Mouse (Mus musculus): Measurements from ENCODE around the gene Krt83. TPM values are rescaled to one million over a fixed set of nuclear protein-coding genes. Genes with fewer than 3 reads are reported as not detected.

The Krt83 gene
- polyA plus RNA-seq, 1 experiment from 2014 or later: not detected

DNA sequence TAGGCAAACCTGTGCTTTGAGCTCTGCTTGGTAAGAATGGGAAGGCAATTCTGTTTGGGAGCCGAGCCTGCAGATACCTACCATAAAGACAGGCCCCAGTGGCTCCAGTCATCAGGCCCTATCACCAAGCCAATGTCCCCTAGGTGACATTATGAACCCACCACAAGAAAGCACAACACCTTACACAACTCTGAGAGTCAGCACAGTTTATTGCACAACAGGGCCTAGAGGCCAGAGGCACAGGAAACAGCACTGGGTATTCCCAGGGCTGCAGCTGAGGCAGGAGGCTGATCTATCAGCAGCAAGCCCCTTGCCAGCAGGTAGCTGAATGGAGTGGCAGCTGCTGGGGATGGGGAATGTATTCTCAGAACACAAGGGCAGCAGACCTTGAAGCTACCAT, 6.4 kb downstream of the Krt83 start:
- Histone ChIP-seq H3K4me1 (replicated peaks; ENCODE audit: control insufficient read depth, insufficient read depth, low read length) (no peaks in the 10 kb centered on the region), H3K4me2 (ENCODE audit: low read length) (no peak overlapping the region), H3K36me3 (ENCODE audit: control insufficient read depth, insufficient read depth, low read length) (no peaks in the 10 kb centered on the region), H3K9me3 (ENCODE audit: control insufficient read depth, low read length) (no peaks in the 10 kb centered on the region), H3K27me3 (replicated peaks; ENCODE audit: control insufficient read depth, insufficient read depth, low read length) (no peaks in the 10 kb centered on the region), H3K9ac (ENCODE audit: low read length) (no peak overlapping the region), H3K27ac (ENCODE audit: low read depth) (no peak overlapping the region), H3K4me3 (ENCODE audit: low read depth, low read length) (no peak overlapping the region)
- ATAC-seq (replicated peaks; ENCODE audit: low FRiP score, low TSS enrichment, low read depth) (no peak), DNase-seq (ENCODE audit: low spot score) (no peak)
- 52% methylated on average over 1 of the region's 1 CpGs for WGBS

DNA sequence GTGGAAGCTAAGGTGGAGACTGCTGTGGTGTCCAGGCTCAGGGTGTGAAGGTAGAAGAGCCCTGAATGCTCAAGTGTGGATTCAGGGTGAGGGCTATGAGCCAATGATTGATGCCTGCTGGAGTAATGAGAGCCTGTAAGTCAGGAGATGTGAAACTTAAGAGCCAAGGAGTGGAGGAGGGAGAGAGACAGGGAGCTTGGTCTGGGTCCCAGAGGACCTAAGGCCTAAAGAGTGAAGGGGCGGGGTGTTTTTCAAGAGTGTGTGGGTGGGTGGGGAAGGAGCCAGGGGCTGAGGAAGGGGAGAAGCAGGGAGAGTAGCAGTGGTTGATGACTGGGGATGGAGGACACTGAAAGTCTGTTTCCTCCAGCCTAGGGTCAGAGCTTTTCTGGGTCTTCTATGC, 7.7 kb downstream of the Krt83 start:
- no peaks in the 10 kb centered on the region for H3K4me1 ChIP-seq (replicated peaks; ENCODE audit: control insufficient read depth, insufficient read depth, low read length)
- ATAC-seq (replicated peaks; ENCODE audit: low FRiP score, low TSS enrichment, low read depth) (no peak; the same call in 1 of the 2 replicates), DNase-seq (ENCODE audit: low spot score) (no peak)
- 67% methylated on average over 1 of the region's 1 CpGs for WGBS
- H3K36me3 ChIP-seq (ENCODE audit: control insufficient read depth, insufficient read depth, low read length): no peaks in the 10 kb centered on the region
- H3K27ac ChIP-seq (ENCODE audit: low read depth): no peak overlapping the region
- no peak overlapping the region for H3K4me2 ChIP-seq (ENCODE audit: low read length)
- H3K27me3 ChIP-seq (replicated peaks; ENCODE audit: control insufficient read depth, insufficient read depth, low read length): 0 out of 2 replicates have a peak, but pooled peaks cover 3% of the 10 kb centered on the region
- no peak overlapping the region for H3K4me3 ChIP-seq (ENCODE audit: low read depth, low read length)
- H3K9ac ChIP-seq (ENCODE audit: low read length): no peak overlapping the region
- H3K9me3 ChIP-seq (ENCODE audit: control insufficient read depth, low read length): no peaks in the 10 kb centered on the region

DNA sequence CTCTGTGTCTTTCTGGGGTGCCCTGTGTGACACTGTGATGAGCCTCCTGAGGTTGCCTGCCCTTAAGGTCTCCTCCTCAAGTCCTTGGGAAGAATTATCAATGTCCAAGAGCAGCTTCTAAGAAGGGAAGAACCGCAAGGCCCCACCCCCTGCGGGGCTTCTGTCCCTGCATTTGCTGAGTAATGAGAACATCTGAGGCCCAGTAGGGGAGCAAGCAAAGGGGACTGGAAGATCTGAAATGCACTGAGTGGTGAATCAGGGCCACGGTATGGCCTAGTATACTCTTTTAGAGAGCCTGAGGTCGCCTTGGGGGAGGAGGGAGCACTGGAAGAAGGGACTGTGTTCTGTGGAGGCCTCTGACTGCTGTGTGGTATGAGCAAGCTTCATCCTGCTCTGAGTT, 9.3 kb downstream of the Krt83 start:
- 28% methylated on average over 4 of the region's 4 CpGs for WGBS
- ATAC-seq (replicated peaks; ENCODE audit: low FRiP score, low TSS enrichment, low read depth): no peak
- Histone ChIP-seq H3K9ac (ENCODE audit: low read length) (no peak overlapping the region), H3K4me1 (replicated peaks; ENCODE audit: control insufficient read depth, insufficient read depth, low read length) (no peaks in the 10 kb centered on the region), H3K4me2 (ENCODE audit: low read length) (no peak overlapping the region), H3K4me3 (ENCODE audit: low read depth, low read length) (no peak overlapping the region), H3K27me3 (replicated peaks; ENCODE audit: control insufficient read depth, insufficient read depth, low read length) (0 out of 2 replicates have a peak, but pooled peaks cover 3% of the 10 kb centered on the region), H3K27ac (ENCODE audit: low read depth) (no peak overlapping the region), H3K9me3 (ENCODE audit: control insufficient read depth, low read length) (no peaks in the 10 kb centered on the region), H3K36me3 (ENCODE audit: control insufficient read depth, insufficient read depth, low read length) (no peaks in the 10 kb centered on the region)
- DNase-seq (ENCODE audit: low spot score): no peak

DNA sequence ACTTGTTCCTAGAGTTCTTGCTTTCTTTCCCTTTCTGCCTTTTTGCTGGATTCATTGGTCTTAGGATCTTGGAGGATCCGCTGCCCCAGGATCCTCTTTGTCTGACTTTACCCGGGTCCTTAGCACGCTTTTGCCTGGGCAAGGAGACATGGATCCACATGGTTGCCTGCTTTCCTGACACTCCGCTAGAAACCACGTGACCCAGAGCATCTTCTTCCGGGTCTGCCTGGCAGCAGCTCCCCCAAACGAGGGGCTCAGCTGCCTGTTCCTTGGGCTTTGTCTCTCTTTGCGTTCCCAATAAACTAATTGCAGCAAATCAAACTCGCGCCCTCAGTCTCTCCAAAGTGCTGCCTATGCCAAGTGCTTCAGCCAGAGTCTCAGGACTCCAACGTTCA, 11.6 kb downstream of the Krt83 start:
- Histone ChIP-seq H3K4me1 (replicated peaks; ENCODE audit: control insufficient read depth, insufficient read depth, low read length) (no peaks in the 10 kb centered on the region), H3K36me3 (ENCODE audit: control insufficient read depth, insufficient read depth, low read length) (no peaks in the 10 kb centered on the region), H3K27ac (ENCODE audit: low read depth) (no peak overlapping the region), H3K9ac (ENCODE audit: low read length) (peak overlapping the region; percentile 1; the same call in 1 of the 2 replicates), H3K27me3 (replicated peaks; ENCODE audit: control insufficient read depth, insufficient read depth, low read length) (0 out of 2 replicates have a peak, but pooled peaks cover 3% of the 10 kb centered on the region), H3K4me2 (ENCODE audit: low read length) (peak overlapping the region; percentile 41), H3K9me3 (ENCODE audit: control insufficient read depth, low read length) (no peaks in the 10 kb centered on the region), H3K4me3 (ENCODE audit: low read depth, low read length) (peak overlapping the region; percentile 2)
- 33% methylated on average over 11 of the region's 11 CpGs for WGBS
- no peak for ATAC-seq (replicated peaks; ENCODE audit: low FRiP score, low TSS enrichment, low read depth)
- no peak for DNase-seq (ENCODE audit: low spot score)

DNA sequence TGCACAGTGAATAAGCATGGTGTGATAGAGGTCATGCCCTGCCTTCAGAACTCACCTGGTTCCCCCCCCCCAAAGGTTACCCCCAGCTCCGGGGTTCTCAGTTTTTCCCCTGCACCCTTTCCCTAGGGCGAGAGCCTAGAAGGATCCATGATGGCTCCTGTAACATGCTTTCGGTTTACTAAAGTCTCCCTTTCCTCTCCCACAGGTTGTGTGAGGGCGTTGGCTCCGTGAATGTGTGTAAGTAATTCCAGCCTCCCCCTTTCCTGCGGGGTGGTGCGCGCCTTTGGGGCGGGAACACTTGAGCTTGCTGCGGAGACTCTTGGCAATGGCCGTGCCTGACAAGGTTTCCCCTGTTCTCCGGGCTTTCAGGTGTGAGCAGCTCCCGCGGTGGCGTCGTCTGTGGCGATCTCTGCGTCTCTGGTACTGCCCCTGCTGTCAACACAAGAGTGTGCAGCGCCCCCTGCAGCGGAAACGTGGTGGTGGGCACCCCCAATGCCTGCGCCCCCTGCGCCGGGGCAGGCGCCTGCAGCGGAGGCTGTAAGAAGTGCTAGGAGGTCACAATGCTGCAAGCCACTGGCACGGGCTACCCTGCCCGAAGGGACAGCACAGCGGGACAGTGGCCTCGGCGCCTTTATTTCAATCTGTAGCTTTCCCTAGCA, 12.2 kb downstream of the Krt83 start:
- 0 out of 2 replicates have a peak, but pooled peaks cover 3% of the 10 kb centered on the region for H3K27me3 ChIP-seq (replicated peaks; ENCODE audit: control insufficient read depth, insufficient read depth, low read length)
- DNase-seq (ENCODE audit: low spot score) (peak; percentile 83), ATAC-seq (replicated peaks; ENCODE audit: low FRiP score, low TSS enrichment, low read depth) (peak; percentile 47; the same call in 1 of the 2 replicates)
- no peak overlapping the region for H3K27ac ChIP-seq (ENCODE audit: low read depth)
- H3K4me2 ChIP-seq (ENCODE audit: low read length): peak overlapping the region; percentile 41
- no peaks in the 10 kb centered on the region for H3K9me3 ChIP-seq (ENCODE audit: control insufficient read depth, low read length)
- no peaks in the 10 kb centered on the region for H3K4me1 ChIP-seq (replicated peaks; ENCODE audit: control insufficient read depth, insufficient read depth, low read length)
- peak overlapping the region; percentile 2 for H3K4me3 ChIP-seq (ENCODE audit: low read depth, low read length)
- no peaks in the 10 kb centered on the region for H3K36me3 ChIP-seq (ENCODE audit: control insufficient read depth, insufficient read depth, low read length)
- H3K9ac ChIP-seq (ENCODE audit: low read length): peak overlapping the region; percentile 1; the same call in 1 of the 2 replicates
- WGBS: 5% methylated on average over 31 of the region's 31 CpGs

DNA sequence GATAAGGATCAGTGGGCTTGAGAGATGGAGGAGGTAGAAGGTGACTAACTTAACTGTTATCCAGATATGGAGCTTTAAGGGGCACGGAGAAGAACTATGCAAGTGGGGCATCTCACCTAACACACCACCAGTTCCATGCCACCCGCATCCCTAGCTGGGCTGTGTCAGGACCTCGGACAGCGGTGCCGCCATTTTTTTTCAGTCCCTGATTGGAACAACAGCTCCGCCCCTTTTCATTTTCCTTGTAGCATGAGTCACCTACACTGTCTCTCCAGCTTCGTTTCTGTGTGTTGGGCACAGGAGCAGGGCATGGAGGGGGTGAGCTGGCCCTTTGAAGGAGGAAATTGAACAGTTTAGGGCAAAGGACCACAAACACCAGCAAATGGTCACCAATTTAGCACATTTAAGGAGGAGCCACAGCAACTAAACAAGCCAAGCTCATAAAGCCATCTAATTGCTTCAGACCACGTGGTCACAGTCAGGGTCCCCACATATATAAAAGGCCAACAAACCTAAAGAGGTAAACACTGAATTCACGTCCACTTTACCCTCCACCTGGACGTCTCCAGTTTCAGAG, 18.3 kb downstream of the Krt83 start, which contains the start of gene Krt86:
Krt86 (plus strand) TSS at position 527 of the 577 bp plus-strand sequence.
- WGBS: 25% methylated on average over 10 of the region's 10 CpGs
- no peak within 1 kb of the TSS for H3K4me3 ChIP-seq (ENCODE audit: low read depth, low read length)
- H3K4me2 ChIP-seq (ENCODE audit: low read length): no peak within 1 kb of the TSS
- ATAC-seq (replicated peaks; ENCODE audit: low FRiP score, low TSS enrichment, low read depth) (no peak), DNase-seq (ENCODE audit: low spot score) (peak; percentile 89)
- H3K9ac ChIP-seq (ENCODE audit: low read length): no peak within 1 kb of the TSS
- H3K4me1 ChIP-seq (replicated peaks; ENCODE audit: control insufficient read depth, insufficient read depth, low read length): no peaks in the 10 kb centered on the region
- no peaks in the 10 kb centered on the region for H3K27me3 ChIP-seq (replicated peaks; ENCODE audit: control insufficient read depth, insufficient read depth, low read length)
- H3K9me3 ChIP-seq (ENCODE audit: control insufficient read depth, low read length): no peaks in the 10 kb centered on the region
- no peak within 1 kb of the TSS for H3K27ac ChIP-seq (ENCODE audit: low read depth)
- no peaks in the 10 kb centered on the region for H3K36me3 ChIP-seq (ENCODE audit: control insufficient read depth, insufficient read depth, low read length)

DNA sequence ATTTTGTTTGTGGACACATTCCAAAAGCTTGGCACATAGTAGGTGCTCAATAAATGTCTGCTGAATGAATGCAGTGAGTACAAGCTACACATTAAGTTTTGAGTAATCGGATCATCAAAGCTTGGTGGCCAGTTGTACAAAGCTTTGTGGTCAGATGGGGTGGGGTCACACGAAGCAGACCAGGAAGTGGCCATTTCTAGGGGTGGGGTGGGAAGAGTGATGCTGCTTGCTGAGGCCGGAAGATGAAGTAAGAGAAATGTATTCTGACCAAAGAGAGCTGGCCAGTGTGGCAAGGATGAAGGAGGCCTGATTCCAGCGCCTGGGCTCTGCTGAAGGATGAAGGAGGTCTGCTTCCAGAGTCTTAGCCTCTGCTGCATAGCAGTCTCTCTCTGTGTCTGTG, 22.2 kb downstream of the Krt83 start:
- H3K4me2 ChIP-seq (ENCODE audit: low read length): no peak overlapping the region
- H3K4me3 ChIP-seq (ENCODE audit: low read depth, low read length): no peak overlapping the region
- WGBS: 81% methylated on average over 4 of the region's 4 CpGs
- no peaks in the 10 kb centered on the region for H3K27me3 ChIP-seq (replicated peaks; ENCODE audit: control insufficient read depth, insufficient read depth, low read length)
- H3K9ac ChIP-seq (ENCODE audit: low read length): no peak overlapping the region
- DNase-seq (ENCODE audit: low spot score) (no peak), ATAC-seq (replicated peaks; ENCODE audit: low FRiP score, low TSS enrichment, low read depth) (no peak)
- no peaks in the 10 kb centered on the region for H3K4me1 ChIP-seq (replicated peaks; ENCODE audit: control insufficient read depth, insufficient read depth, low read length)
- no peaks in the 10 kb centered on the region for H3K36me3 ChIP-seq (ENCODE audit: control insufficient read depth, insufficient read depth, low read length)
- no peak overlapping the region for H3K27ac ChIP-seq (ENCODE audit: low read depth)
- H3K9me3 ChIP-seq (ENCODE audit: control insufficient read depth, low read length): no peaks in the 10 kb centered on the region

DNA sequence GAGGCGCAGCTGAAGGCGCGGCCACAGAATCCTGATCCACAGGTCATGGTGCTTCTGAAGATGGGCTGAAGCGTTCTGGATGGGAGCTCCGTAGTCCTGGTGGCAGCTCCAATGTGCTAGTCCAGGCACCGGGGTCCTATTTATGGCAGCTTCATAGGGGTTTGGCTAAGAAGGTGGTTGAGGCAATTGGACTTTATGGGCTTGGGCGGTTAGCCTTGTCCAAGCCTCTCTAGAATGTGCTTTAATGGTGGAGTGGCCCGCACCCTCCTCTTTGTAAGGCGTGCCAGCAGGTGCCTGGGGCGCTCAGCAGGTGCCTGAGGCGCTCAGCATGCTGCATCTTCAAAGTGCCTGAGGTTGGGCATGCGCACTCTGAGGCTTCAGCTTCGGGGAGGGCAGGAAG, 27.7 kb downstream of the Krt83 start, which contains the start of gene Krt81:
Krt81 (minus strand) TSS at position 101 of the 400 bp plus-strand sequence.
- no peak within 1 kb of the TSS for H3K4me2 ChIP-seq (ENCODE audit: low read length)
- ATAC-seq (replicated peaks; ENCODE audit: low FRiP score, low TSS enrichment, low read depth) (no peak), DNase-seq (ENCODE audit: low spot score) (no peak)
- H3K36me3 ChIP-seq (ENCODE audit: control insufficient read depth, insufficient read depth, low read length): no peaks in the 10 kb centered on the region
- no peak within 1 kb of the TSS for H3K9ac ChIP-seq (ENCODE audit: low read length)
- H3K4me1 ChIP-seq (replicated peaks; ENCODE audit: control insufficient read depth, insufficient read depth, low read length): no peaks in the 10 kb centered on the region
- no peak within 1 kb of the TSS for H3K4me3 ChIP-seq (ENCODE audit: low read depth, low read length)
- no peak within 1 kb of the TSS for H3K27ac ChIP-seq (ENCODE audit: low read depth)
- no peaks in the 10 kb centered on the region for H3K27me3 ChIP-seq (replicated peaks; ENCODE audit: control insufficient read depth, insufficient read depth, low read length)
- 85% methylated on average over 13 of the region's 13 CpGs for WGBS
- no peaks in the 10 kb centered on the region for H3K9me3 ChIP-seq (ENCODE audit: control insufficient read depth, low read length)

DNA sequence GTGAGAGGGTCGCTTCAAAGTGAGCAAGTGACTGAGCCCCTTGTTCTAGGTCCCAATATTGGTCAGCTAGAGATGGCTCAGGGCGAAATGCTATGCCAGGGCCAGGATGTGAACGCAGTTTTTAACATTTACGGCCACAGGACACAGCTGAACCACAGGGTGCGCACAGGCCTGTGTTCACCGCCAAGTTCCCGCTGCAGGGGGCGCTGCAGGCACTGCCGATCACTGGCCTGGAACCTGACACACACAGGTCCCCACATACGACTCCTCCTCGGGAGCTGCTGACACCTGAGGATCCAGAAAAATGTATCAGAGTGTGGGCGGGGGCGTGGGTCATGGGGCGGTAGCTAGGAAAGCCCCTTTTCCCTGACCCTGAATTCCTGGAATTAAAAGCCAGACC, 32.0 kb downstream of the Krt83 start:
- WGBS: 70% methylated on average over 14 of the region's 14 CpGs
- Histone ChIP-seq H3K4me2 (ENCODE audit: low read length) (no peak overlapping the region), H3K27ac (ENCODE audit: low read depth) (no peak overlapping the region), H3K9me3 (ENCODE audit: control insufficient read depth, low read length) (no peaks in the 10 kb centered on the region), H3K4me3 (ENCODE audit: low read depth, low read length) (no peak overlapping the region), H3K9ac (ENCODE audit: low read length) (no peak overlapping the region), H3K36me3 (ENCODE audit: control insufficient read depth, insufficient read depth, low read length) (no peaks in the 10 kb centered on the region), H3K4me1 (replicated peaks; ENCODE audit: control insufficient read depth, insufficient read depth, low read length) (no peaks in the 10 kb centered on the region), H3K27me3 (replicated peaks; ENCODE audit: control insufficient read depth, insufficient read depth, low read length) (no peaks in the 10 kb centered on the region)
- no peak for ATAC-seq (replicated peaks; ENCODE audit: low FRiP score, low TSS enrichment, low read depth)
- DNase-seq (ENCODE audit: low spot score): no peak
